Mouse (Mus musculus): Measurements from ENCODE around the gene Osbpl7. TPM values are rescaled to one million over a fixed set of nuclear protein-coding genes. Genes with fewer than 3 reads are reported as not detected.

The Osbpl7 gene
- 6.6 and 7.2 TPM in 2 replicates for total RNA-seq (2012; rRNA removed)

DNA sequence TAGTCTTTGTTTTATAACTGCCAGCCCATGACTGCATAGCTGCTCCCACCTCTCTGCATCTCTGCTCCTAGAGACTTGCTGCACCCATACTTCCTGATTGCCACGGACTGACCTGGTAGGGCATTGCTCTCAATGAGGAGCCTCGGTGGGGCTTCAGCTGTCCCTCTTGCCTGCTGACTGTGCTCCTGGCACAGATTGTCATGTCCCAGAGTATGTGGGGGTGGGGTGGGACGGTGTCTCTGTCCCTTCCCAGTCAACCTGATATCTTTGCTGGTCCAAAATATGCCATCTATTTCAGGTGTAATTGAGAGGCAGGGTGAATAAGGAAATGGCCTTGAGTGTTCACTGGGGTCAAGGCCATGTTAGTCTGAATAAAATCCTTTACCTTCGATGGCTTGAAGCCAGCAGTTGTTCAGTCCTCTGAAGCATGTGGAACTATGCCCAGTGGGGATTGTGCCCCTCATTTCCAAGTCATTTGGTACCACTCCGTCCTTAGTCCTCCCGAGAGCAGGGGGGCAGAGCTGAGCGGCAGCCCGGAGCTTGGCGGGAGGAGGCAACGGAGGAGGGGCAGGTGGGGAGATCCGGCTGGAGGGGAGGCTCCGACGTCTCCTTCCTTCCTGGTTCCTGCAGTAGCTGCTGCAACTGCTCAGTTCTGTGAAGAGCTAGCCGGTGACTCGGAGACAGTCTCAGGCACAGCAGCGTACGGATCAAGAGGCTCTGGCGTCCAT, at the start of gene Osbpl7:
Osbpl7 (plus strand) TSS at position 413 of the 728 bp plus-strand sequence.
- in situ Hi-C loops (cut with MboI; ENCODE audit: low sequenced_read_pairs in 2 of 2, unreplicated experiment in 2 of 2): no loop called here
- H3K36me3 ChIP-seq (ENCODE audit: control insufficient read depth, insufficient read depth, low read length, poor library complexity, severe bottlenecking): peaks cover 18% of the 10 kb centered on the region; the same call in 1 of the 2 replicates
- H3K9ac ChIP-seq (ENCODE audit: insufficient read depth, low read depth, low read length, poor library complexity, severe bottlenecking): peak within 1 kb of the TSS; percentile 66
- DNase-seq (ENCODE audit: low read depth, low spot score): no peak
- peak within 1 kb of the TSS; percentile 64 to 66 for H3K4me3 ChIP-seq (ENCODE audit: insufficient read depth in 1 of 2, low read depth in 1 of 2, low read length in 2 of 2, poor library complexity in 1 of 2, severe bottlenecking in 1 of 2)
- H3K4me1 ChIP-seq (ENCODE audit: control insufficient read depth in 2 of 2, insufficient read depth in 2 of 2, low read length in 2 of 2, poor library complexity in 1 of 2): peaks cover 3 to 13% of the 10 kb centered on the region in 2 experiments; a peak in 3 of 4 replicates
- no peaks in the 10 kb centered on the region for H3K9me3 ChIP-seq (ENCODE audit: control insufficient read depth, insufficient read depth, low read depth, low read length)
- TF ChIP-seq MAFK (IDR thresholded peaks at IDR 0.05; ENCODE audit: insufficient read depth, low read depth, low read length) (no peak), CHD2 (IDR thresholded peaks at IDR 0.05; ENCODE audit: low read depth, low read length) (no peak), ZNF384 (IDR thresholded peaks at IDR 0.05; ENCODE audit: low read depth, low read length) (no peak), ZC3H11A (IDR thresholded peaks at IDR 0.05; ENCODE audit: borderline replicate concordance, low read depth, low read length) (no peak), HCFC1 (IDR thresholded peaks at IDR 0.05; ENCODE audit: borderline replicate concordance, insufficient read depth, low read length) (no peak)
- no peak within 1 kb of the TSS for H3K27ac ChIP-seq (ENCODE audit: insufficient read depth, low read depth, low read length, poor library complexity, severe bottlenecking)

DNA sequence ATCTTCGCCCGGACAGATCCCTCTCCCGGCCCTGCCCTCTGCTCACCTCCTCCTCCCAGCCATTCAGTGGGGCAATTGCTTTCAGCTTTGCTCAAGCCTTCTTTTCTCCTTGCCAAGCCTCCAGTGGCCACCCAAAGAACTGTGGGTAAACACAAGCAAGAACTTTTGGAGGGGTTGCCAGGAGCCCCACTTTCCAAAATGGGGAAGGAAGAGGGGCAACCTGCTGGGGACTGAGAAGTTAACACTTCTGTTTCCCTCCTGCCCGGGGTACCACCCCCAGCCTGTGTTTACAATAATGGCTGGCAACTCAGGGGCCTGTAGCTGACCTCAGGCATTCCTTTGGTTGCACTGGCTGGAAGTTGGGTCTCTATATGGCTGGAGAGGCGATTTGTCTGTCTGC, 47.3 kb upstream of the Osbpl7 start:
- Histone ChIP-seq H3K9me3 (ENCODE audit: control insufficient read depth, insufficient read depth, low read depth, low read length) (no peaks in the 10 kb centered on the region), H3K9ac (ENCODE audit: insufficient read depth, low read depth, low read length, poor library complexity, severe bottlenecking) (no peak overlapping the region), H3K36me3 (ENCODE audit: control insufficient read depth, insufficient read depth, low read length, poor library complexity, severe bottlenecking) (no peaks in the 10 kb centered on the region), H3K4me1 (ENCODE audit: control insufficient read depth in 2 of 2, insufficient read depth in 2 of 2, low read length in 2 of 2, poor library complexity in 1 of 2) (peaks cover 5 to 7% of the 10 kb centered on the region in 2 experiments), H3K27ac (ENCODE audit: insufficient read depth, low read depth, low read length, poor library complexity, severe bottlenecking) (no peak overlapping the region), H3K4me3 (ENCODE audit: insufficient read depth in 1 of 2, low read depth in 1 of 2, low read length in 2 of 2, poor library complexity in 1 of 2, severe bottlenecking in 1 of 2) (no peak overlapping the region)
- in situ Hi-C loops (cut with MboI; ENCODE audit: low sequenced_read_pairs in 2 of 2, unreplicated experiment in 2 of 2): no loop called here
- TF ChIP-seq HCFC1 (IDR thresholded peaks at IDR 0.05; ENCODE audit: borderline replicate concordance, insufficient read depth, low read length): no peak
- no peak for TF ChIP-seq ZC3H11A (IDR thresholded peaks at IDR 0.05; ENCODE audit: borderline replicate concordance, low read depth, low read length)
- no peak for TF ChIP-seq MAFK (IDR thresholded peaks at IDR 0.05; ENCODE audit: insufficient read depth, low read depth, low read length)
- no peak for TF ChIP-seq ZNF384 (IDR thresholded peaks at IDR 0.05; ENCODE audit: low read depth, low read length)
- no peak for TF ChIP-seq CHD2 (IDR thresholded peaks at IDR 0.05; ENCODE audit: low read depth, low read length)
- no peak for DNase-seq (ENCODE audit: low read depth, low spot score)

DNA sequence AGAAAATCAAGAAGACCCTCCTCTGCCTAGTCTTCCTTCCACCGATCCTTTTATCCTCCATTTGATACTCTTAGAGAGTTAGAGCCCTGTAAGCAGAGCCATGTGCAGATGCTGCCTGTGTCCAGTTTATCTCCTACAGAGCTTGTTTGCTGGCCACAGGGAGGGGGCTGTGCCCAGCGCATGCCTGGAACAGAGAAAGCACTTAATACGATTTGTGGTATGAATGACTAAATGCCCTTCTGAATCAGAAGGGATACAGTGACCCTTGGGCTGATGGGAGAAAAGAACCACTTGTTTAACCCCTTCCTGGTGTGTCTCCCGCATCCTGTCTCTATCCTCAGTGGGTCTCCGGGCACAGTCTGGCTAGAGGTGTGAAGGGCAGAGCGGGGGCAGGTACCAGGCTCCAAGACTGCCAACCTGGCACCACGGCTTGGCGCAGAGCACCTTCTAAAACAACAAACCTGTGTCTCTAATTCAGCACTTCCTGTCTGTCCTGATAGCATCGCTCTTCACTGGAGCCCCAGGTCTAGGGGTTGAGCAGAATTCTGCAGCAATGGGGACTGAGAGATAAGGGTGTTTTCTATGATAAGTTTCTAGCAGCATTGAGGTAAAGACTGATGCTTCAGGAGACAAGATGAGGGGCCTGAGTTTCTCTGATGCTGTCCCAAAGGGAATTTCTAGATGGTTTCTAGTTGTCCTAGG, 43.2 kb upstream of the Osbpl7 start:
- DNase-seq (ENCODE audit: low read depth, low spot score): no peak
- no peak for TF ChIP-seq ZC3H11A (IDR thresholded peaks at IDR 0.05; ENCODE audit: borderline replicate concordance, low read depth, low read length)
- TF ChIP-seq MAFK (IDR thresholded peaks at IDR 0.05; ENCODE audit: insufficient read depth, low read depth, low read length): no peak
- TF ChIP-seq CHD2 (IDR thresholded peaks at IDR 0.05; ENCODE audit: low read depth, low read length): no peak
- no peak for TF ChIP-seq ZNF384 (IDR thresholded peaks at IDR 0.05; ENCODE audit: low read depth, low read length)
- TF ChIP-seq HCFC1 (IDR thresholded peaks at IDR 0.05; ENCODE audit: borderline replicate concordance, insufficient read depth, low read length): no peak

DNA sequence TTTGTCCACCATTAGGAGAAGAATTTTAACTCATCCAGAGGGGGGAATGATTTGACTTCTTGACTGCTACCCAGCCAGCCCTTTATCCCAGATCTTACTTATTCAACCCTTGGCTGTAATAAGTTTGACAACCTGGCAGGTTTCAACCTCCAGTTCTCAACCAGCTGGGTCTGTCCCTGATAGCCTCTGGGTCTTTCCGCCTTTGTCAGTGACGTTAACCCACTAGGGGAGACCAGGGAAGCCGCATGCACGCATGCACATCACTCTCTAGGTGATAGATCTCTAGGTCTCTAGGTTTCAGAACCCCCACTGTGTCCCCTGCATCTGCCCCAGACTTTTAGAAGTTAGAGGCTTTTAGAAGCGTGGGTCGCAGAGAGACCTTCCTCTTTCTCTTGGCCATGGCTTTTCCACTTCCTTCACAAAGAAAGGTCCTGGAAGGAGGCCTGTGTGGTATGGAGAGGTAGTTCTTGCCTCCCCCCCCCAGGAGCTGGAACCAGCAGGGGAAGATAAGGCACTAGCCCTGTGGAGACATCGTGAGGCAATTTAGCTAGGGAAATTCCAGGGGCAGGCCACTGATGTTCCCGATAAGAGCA, 41.1 kb upstream of the Osbpl7 start:
- Histone ChIP-seq H3K4me3 (ENCODE audit: insufficient read depth in 1 of 2, low read depth in 1 of 2, low read length in 2 of 2, poor library complexity in 1 of 2, severe bottlenecking in 1 of 2) (no peak overlapping the region), H3K9me3 (ENCODE audit: control insufficient read depth, insufficient read depth, low read depth, low read length) (no peaks in the 10 kb centered on the region), H3K4me1 (ENCODE audit: control insufficient read depth in 2 of 2, insufficient read depth in 2 of 2, low read length in 2 of 2, poor library complexity in 1 of 2) (no peaks in the 10 kb centered on the region), H3K27ac (ENCODE audit: insufficient read depth, low read depth, low read length, poor library complexity, severe bottlenecking) (no peak overlapping the region), H3K9ac (ENCODE audit: insufficient read depth, low read depth, low read length, poor library complexity, severe bottlenecking) (no peak overlapping the region), H3K36me3 (ENCODE audit: control insufficient read depth, insufficient read depth, low read length, poor library complexity, severe bottlenecking) (no peaks in the 10 kb centered on the region)
- TF ChIP-seq ZC3H11A (IDR thresholded peaks at IDR 0.05; ENCODE audit: borderline replicate concordance, low read depth, low read length) (no peak), CHD2 (IDR thresholded peaks at IDR 0.05; ENCODE audit: low read depth, low read length) (no peak), HCFC1 (IDR thresholded peaks at IDR 0.05; ENCODE audit: borderline replicate concordance, insufficient read depth, low read length) (no peak), ZNF384 (IDR thresholded peaks at IDR 0.05; ENCODE audit: low read depth, low read length) (no peak), MAFK (IDR thresholded peaks at IDR 0.05; ENCODE audit: insufficient read depth, low read depth, low read length) (no peak)
- in situ Hi-C loops (cut with MboI; ENCODE audit: low sequenced_read_pairs in 2 of 2, unreplicated experiment in 2 of 2): no loop called here
- no peak for DNase-seq (ENCODE audit: low read depth, low spot score)

More for the DNA sequence above, 43.2 kb upstream of the Osbpl7 start:
- Histone ChIP-seq H3K27ac (ENCODE audit: insufficient read depth, low read depth, low read length, poor library complexity, severe bottlenecking) (no peak overlapping the region), H3K36me3 (ENCODE audit: control insufficient read depth, insufficient read depth, low read length, poor library complexity, severe bottlenecking) (no peaks in the 10 kb centered on the region), H3K4me3 (ENCODE audit: insufficient read depth in 1 of 2, low read depth in 1 of 2, low read length in 2 of 2, poor library complexity in 1 of 2, severe bottlenecking in 1 of 2) (no peak overlapping the region), H3K9me3 (ENCODE audit: control insufficient read depth, insufficient read depth, low read depth, low read length) (no peaks in the 10 kb centered on the region), H3K4me1 (ENCODE audit: control insufficient read depth in 2 of 2, insufficient read depth in 2 of 2, low read length in 2 of 2, poor library complexity in 1 of 2) (peaks cover 5% of the 10 kb centered on the region in 2 experiments; a peak in 2 of 4 replicates), H3K9ac (ENCODE audit: insufficient read depth, low read depth, low read length, poor library complexity, severe bottlenecking) (no peak overlapping the region)
- in situ Hi-C loops (cut with MboI; ENCODE audit: low sequenced_read_pairs in 2 of 2, unreplicated experiment in 2 of 2): no loop called here
